ENCODE assay signal across 21 mouse cellular contexts in genomic region chr1:36987172-36988148, GRCm38 (mm10). TPM values are rescaled to one million over a fixed set of nuclear protein-coding genes. Genes with fewer than 3 reads are reported as not detected.
DNase-seq lines count a peak whose midpoint lies in the region; ATAC-seq and TF ChIP-seq lines count a peak whose summit lies in the region.
"Had no signal": no experiment of that assay in that cellular context is flagged by ENCODE, and none has a peak within 500 bp of the region (broad histone marks: within the 10 kb centered on the region; RNA-seq: fewer than 3 reads in every experiment).

No protein-coding gene starts in this region.

- H3K4me2 ChIP-seq in forebrain, embryonic 15.5 days (replicated peaks), result no peak overlapping the region
- H3K4me2 ChIP-seq in intestine, postnatal 0 days (replicated peaks; ENCODE audit: low read depth), result no peak overlapping the region
- H3K4me2 ChIP-seq: heart, embryonic 13.5 days; kidney, embryonic 15.5 days; limb, embryonic 12.5 days; liver, embryonic 15.5 days had no signal

- no peak for ATAC-seq in forebrain, embryonic 15.5 days (replicated peaks)
- ATAC-seq in neutrophil, adult 5-6 weeks (ENCODE audit: extremely low read depth, insufficient number of reproducible peaks, low FRiP score, poor library complexity, severe bottlenecking), result peak; percentile 49; the same call in 1 of the 2 replicates
- no peak for ATAC-seq in intestine, postnatal 0 days
- ATAC-seq: inflammation-experienced regulatory T-cells, adult 6 months had no signal

- peaks cover 26% of the 10 kb centered on the region for H3K27me3 ChIP-seq in forebrain, embryonic 10.5 days (ENCODE audit: poor library complexity, severe bottlenecking)
- no peaks in the 10 kb centered on the region for H3K27me3 ChIP-seq in forebrain, embryonic 15.5 days
- no peaks in the 10 kb centered on the region for H3K27me3 ChIP-seq in intestine, postnatal 0 days (replicated peaks; ENCODE audit: control insufficient read depth, insufficient read depth, low read length)
- H3K27me3 ChIP-seq: heart, embryonic 13.5 days; limb, embryonic 12.5 days had no signal

- no peak for TF ChIP-seq CTCF in intestine, postnatal 0 days (IDR thresholded peaks at IDR 0.05; ENCODE audit: low read depth)

- H3K4me1 ChIP-seq in forebrain, embryonic 10.5 days, result peaks cover 36% of the 10 kb centered on the region
- peaks cover 4% of the 10 kb centered on the region; the same call in 1 of the 2 replicates for H3K4me1 ChIP-seq in forebrain, embryonic 15.5 days
- no peaks in the 10 kb centered on the region for H3K4me1 ChIP-seq in intestine, postnatal 0 days (replicated peaks; ENCODE audit: control insufficient read depth, insufficient read depth, low read length)
- H3K4me1 ChIP-seq: heart, embryonic 13.5 days; kidney, embryonic 15.5 days; liver, embryonic 15.5 days had no signal

- H3K4me3 ChIP-seq in forebrain, embryonic 10.5 days, result no peak overlapping the region
- H3K4me3 ChIP-seq in forebrain, embryonic 15.5 days, result no peak overlapping the region
- H3K4me3 ChIP-seq in intestine, postnatal 0 days (ENCODE audit: low read depth, low read length), result no peak overlapping the region
- H3K4me3 ChIP-seq: heart, embryonic 13.5 days; kidney, embryonic 15.5 days; limb, embryonic 12.5 days; liver, embryonic 15.5 days; myocyte had no signal

- no peaks in the 10 kb centered on the region for H3K36me3 ChIP-seq in forebrain, embryonic 10.5 days (replicated peaks)
- no peaks in the 10 kb centered on the region for H3K36me3 ChIP-seq in forebrain, embryonic 15.5 days
- no peaks in the 10 kb centered on the region for H3K36me3 ChIP-seq in intestine, postnatal 0 days (ENCODE audit: control insufficient read depth, insufficient read depth)
- H3K36me3 ChIP-seq: G1E; heart, embryonic 13.5 days; kidney, embryonic 15.5 days; limb, embryonic 12.5 days; liver, embryonic 15.5 days had no signal

- WGBS in forebrain, embryonic 10.5 days, result 75% methylated on average over 10 of the region's 10 CpGs
- 71% methylated on average over 10 of the region's 10 CpGs for WGBS in forebrain, embryonic 15.5 days
- 78% methylated on average over 10 of the region's 10 CpGs for whole genome bisulfite sequencing in intestine, postnatal 0 days

- no peak overlapping the region for H3K9ac ChIP-seq in forebrain, embryonic 15.5 days (replicated peaks)
- H3K9ac ChIP-seq in intestine, postnatal 0 days (ENCODE audit: low read depth, low read length), result no peak overlapping the region
- H3K9ac ChIP-seq: heart, embryonic 13.5 days; kidney, embryonic 15.5 days; limb, embryonic 12.5 days; liver, embryonic 15.5 days had no signal

- H3K27ac ChIP-seq in forebrain, embryonic 10.5 days, result 0 out of 2 replicates have a peak overlapping the region, but pooled peaks have one; percentile 2
- H3K27ac ChIP-seq in forebrain, embryonic 15.5 days (replicated peaks), result no peak overlapping the region
- no peak overlapping the region for H3K27ac ChIP-seq in intestine, postnatal 0 days (ENCODE audit: low read depth, low read length)
- H3K27ac ChIP-seq: heart, embryonic 13.5 days; kidney, embryonic 15.5 days; limb, embryonic 12.5 days; liver, embryonic 15.5 days had no signal

- no peaks in the 10 kb centered on the region for H3K9me3 ChIP-seq in forebrain, embryonic 10.5 days
- H3K9me3 ChIP-seq in forebrain, embryonic 15.5 days, result no peaks in the 10 kb centered on the region
- no peaks in the 10 kb centered on the region for H3K9me3 ChIP-seq in intestine, postnatal 0 days (ENCODE audit: control insufficient read depth)
- H3K9me3 ChIP-seq: G1E; heart, embryonic 13.5 days; kidney, embryonic 15.5 days; limb, embryonic 12.5 days; liver, embryonic 15.5 days had no signal

- no peak for DNase-seq in forebrain, embryonic 10.5 days (ENCODE audit: extremely low spot score, low spot score)
- peak; percentile 31 for DNase-seq in lung, postnatal 36 days
- no peak for DNase-seq in lung, postnatal 4 days
- peak; percentile 16 for DNase-seq in Muller cell, postnatal 12 days (ENCODE audit: inconsistent ontology term)
- no peak for DNase-seq in thymus, postnatal 36 days
- DNase-seq: cerebellum, adult 11 months; cerebellum, postnatal 25 days; gastrocnemius, postnatal 25 days; thymus, adult 18-20 months had no signal

RNA-seq across cellular contexts. Expression of gene Vwa3b, which starts 38.9 kb away (rescaled TPM):
- 0.16 TPM in 1 of 2 replicates, not detected in the other for polyA plus RNA-seq in forebrain, embryonic 10.5 days (2016; fragmentation: Nextera tagmentation; extraction: Ambion mirVana)
- 1.0 and 1.4 TPM in 2 replicates for polyA plus RNA-seq in forebrain, embryonic 15.5 days (2015; fragmentation: Nextera tagmentation; extraction: Ambion mirVana)
- total RNA-seq in neutrophil, adult 5-6 weeks (2017), result 0.25 and 0.35 TPM in 2 replicates
- polyA plus RNA-seq in intestine, postnatal 0 days (2015; fragmentation: Nextera tagmentation; extraction: Ambion mirVana), result 1.1 and 1.2 TPM in 2 replicates
- total RNA-seq: hematopoietic stem cell, adult 5-6 weeks; megakaryocyte-erythroid progenitor cell, adult 5-6 weeks had no signal
- polyA plus RNA-seq: G1E; kidney, embryonic 15.5 days; liver, embryonic 15.5 days; myocyte had no signal

RNA-seq across cellular contexts. Expression of gene Tmem131, which starts 44.0 kb away (rescaled TPM):
- 12.2 and 13.0 TPM in 2 replicates for polyA plus RNA-seq in forebrain, embryonic 10.5 days (2016; fragmentation: Nextera tagmentation; extraction: Ambion mirVana)
- 13.0 and 13.2 TPM in 2 replicates for polyA plus RNA-seq in forebrain, embryonic 15.5 days (2015; fragmentation: Nextera tagmentation; extraction: Ambion mirVana)
- total RNA-seq in neutrophil, adult 5-6 weeks (2017), result 36.6 and 43.4 TPM in 2 replicates
- polyA plus RNA-seq in intestine, postnatal 0 days (2015; fragmentation: Nextera tagmentation; extraction: Ambion mirVana), result 10.6 TPM in 2 replicates

Comparison
In these comparisons a context has a peak if more than half of its experiments do, and no peak if none do; other contexts are left out.
1. DNase-seq: peak in lung, postnatal 36 days (single experiment) and Muller cell, postnatal 12 days (single experiment); none in forebrain, embryonic 10.5 days (single experiment), lung, postnatal 4 days (0 of 2) and thymus, postnatal 36 days (0 of 2).